Mouse (Mus musculus): ENCODE measurements at regions not wholly inside any gene's neighbourhood (a gene's known extent, or its start where the extent isn't known, plus 50 kb on each side); places are given as distances from the start of the nearest gene placed in this dataset.

GRCm38 (mm10) chr15:67037647-67038046 lies 536.9 kb upstream of the Lrrc6 start:
- Histone ChIP-seq H3K4me2 (replicated peaks; ENCODE audit: low read depth, low read length) (no peak overlapping the region), H3K27me3 (ENCODE audit: control insufficient read depth, insufficient read depth, low read length) (no peaks in the 10 kb centered on the region), H3K36me3 (ENCODE audit: control insufficient read depth, insufficient read depth, low read length) (no peaks in the 10 kb centered on the region), H3K4me3 (ENCODE audit: low read depth, low read length) (no peak overlapping the region), H3K27ac (ENCODE audit: low read length) (no peak overlapping the region), H3K4me1 (ENCODE audit: control insufficient read depth, insufficient read depth, low read length) (peaks cover 9% of the 10 kb centered on the region; the same call in 1 of the 2 replicates), H3K9me3 (ENCODE audit: control insufficient read depth, low read depth, low read length) (no peaks in the 10 kb centered on the region), H3K9ac (replicated peaks; ENCODE audit: low read depth, low read length) (no peak overlapping the region)
- WGBS: 70% methylated on average over 4 of the region's 4 CpGs
- no peak for ATAC-seq (ENCODE audit: insufficient number of reproducible peaks, insufficient read depth, low FRiP score, low read depth)

- Histone ChIP-seq H3K4me3 (ENCODE audit: low read depth, low read length) (no peak overlapping the region), H3K27me3 (ENCODE audit: control insufficient read depth, insufficient read depth, low read length) (no peaks in the 10 kb centered on the region), H3K4me1 (ENCODE audit: control insufficient read depth, insufficient read depth, low read length) (peaks cover 9% of the 10 kb centered on the region; the same call in 1 of the 2 replicates), H3K27ac (ENCODE audit: low read length) (no peak overlapping the region), H3K9me3 (ENCODE audit: control insufficient read depth, low read depth, low read length) (no peaks in the 10 kb centered on the region), H3K4me2 (replicated peaks; ENCODE audit: low read depth, low read length) (no peak overlapping the region), H3K36me3 (ENCODE audit: control insufficient read depth, insufficient read depth, low read length) (no peaks in the 10 kb centered on the region), H3K9ac (replicated peaks; ENCODE audit: low read depth, low read length) (no peak overlapping the region)
- ATAC-seq (ENCODE audit: insufficient number of reproducible peaks, insufficient read depth, low FRiP score, low read depth): no peak
- WGBS: 51% methylated on average over 2 of the region's 2 CpGs
Measured at GRCm38 (mm10) chr15:67036341-67036740, 535.6 kb upstream of the Lrrc6 start.

GRCm38 (mm10) chr15:67033936-67034335 lies 533.2 kb upstream of the Lrrc6 start:
- WGBS: 74% methylated on average over 2 of the region's 2 CpGs
- ATAC-seq (ENCODE audit: insufficient number of reproducible peaks, insufficient read depth, low FRiP score, low read depth): no peak
- no peak overlapping the region for H3K4me2 ChIP-seq (replicated peaks; ENCODE audit: low read depth, low read length)

GRCm38 (mm10) chr15:67031866-67032526 lies 531.3 kb upstream of the Lrrc6 start:
- Histone ChIP-seq H3K4me2 (replicated peaks; ENCODE audit: low read depth, low read length) (no peak overlapping the region), H3K4me1 (ENCODE audit: control insufficient read depth, insufficient read depth, low read length) (no peaks in the 10 kb centered on the region), H3K9ac (replicated peaks; ENCODE audit: low read depth, low read length) (no peak overlapping the region), H3K9me3 (ENCODE audit: control insufficient read depth, low read depth, low read length) (no peaks in the 10 kb centered on the region), H3K4me3 (ENCODE audit: low read depth, low read length) (no peak overlapping the region), H3K27ac (ENCODE audit: low read length) (no peak overlapping the region), H3K36me3 (ENCODE audit: control insufficient read depth, insufficient read depth, low read length) (no peaks in the 10 kb centered on the region), H3K27me3 (ENCODE audit: control insufficient read depth, insufficient read depth, low read length) (no peaks in the 10 kb centered on the region)
- no peak for ATAC-seq (ENCODE audit: insufficient number of reproducible peaks, insufficient read depth, low FRiP score, low read depth)
- WGBS: 82% methylated on average over 11 of the region's 11 CpGs

More at GRCm38 (mm10) chr15:67033936-67034335, 533.2 kb upstream of the Lrrc6 start:
- no peaks in the 10 kb centered on the region for H3K9me3 ChIP-seq (ENCODE audit: control insufficient read depth, low read depth, low read length)
- H3K9ac ChIP-seq (replicated peaks; ENCODE audit: low read depth, low read length): no peak overlapping the region
- no peaks in the 10 kb centered on the region for H3K27me3 ChIP-seq (ENCODE audit: control insufficient read depth, insufficient read depth, low read length)
- peaks cover 2% of the 10 kb centered on the region; the same call in 1 of the 2 replicates for H3K4me1 ChIP-seq (ENCODE audit: control insufficient read depth, insufficient read depth, low read length)
- no peak overlapping the region for H3K4me3 ChIP-seq (ENCODE audit: low read depth, low read length)
- H3K36me3 ChIP-seq (ENCODE audit: control insufficient read depth, insufficient read depth, low read length): no peaks in the 10 kb centered on the region
- H3K27ac ChIP-seq (ENCODE audit: low read length): no peak overlapping the region

GRCm38 (mm10) chr15:67030975-67031374 lies 530.3 kb upstream of the Lrrc6 start:
- no peaks in the 10 kb centered on the region for H3K9me3 ChIP-seq (ENCODE audit: control insufficient read depth, low read depth, low read length)
- ATAC-seq (ENCODE audit: insufficient number of reproducible peaks, insufficient read depth, low FRiP score, low read depth): no peak
- H3K4me1 ChIP-seq (ENCODE audit: control insufficient read depth, insufficient read depth, low read length): no peaks in the 10 kb centered on the region
- H3K27ac ChIP-seq (ENCODE audit: low read length): no peak overlapping the region
- H3K4me2 ChIP-seq (replicated peaks; ENCODE audit: low read depth, low read length): no peak overlapping the region
- H3K9ac ChIP-seq (replicated peaks; ENCODE audit: low read depth, low read length): no peak overlapping the region
- no peak overlapping the region for H3K4me3 ChIP-seq (ENCODE audit: low read depth, low read length)
- no peaks in the 10 kb centered on the region for H3K36me3 ChIP-seq (ENCODE audit: control insufficient read depth, insufficient read depth, low read length)
- H3K27me3 ChIP-seq (ENCODE audit: control insufficient read depth, insufficient read depth, low read length): no peaks in the 10 kb centered on the region
- 68% methylated on average over 1 of the region's 1 CpGs for WGBS

GRCm38 (mm10) chr15:67028161-67028560 lies 527.5 kb upstream of the Lrrc6 start:
- H3K27me3 ChIP-seq (ENCODE audit: control insufficient read depth, insufficient read depth, low read length): no peaks in the 10 kb centered on the region
- no peak overlapping the region for H3K4me3 ChIP-seq (ENCODE audit: low read depth, low read length)
- WGBS: 71% methylated on average over 1 of the region's 1 CpGs
- no peaks in the 10 kb centered on the region for H3K4me1 ChIP-seq (ENCODE audit: control insufficient read depth, insufficient read depth, low read length)
- H3K27ac ChIP-seq (ENCODE audit: low read length): no peak overlapping the region
- H3K4me2 ChIP-seq (replicated peaks; ENCODE audit: low read depth, low read length): no peak overlapping the region
- no peaks in the 10 kb centered on the region for H3K36me3 ChIP-seq (ENCODE audit: control insufficient read depth, insufficient read depth, low read length)
- ATAC-seq (ENCODE audit: insufficient number of reproducible peaks, insufficient read depth, low FRiP score, low read depth): no peak
- no peak overlapping the region for H3K9ac ChIP-seq (replicated peaks; ENCODE audit: low read depth, low read length)
- no peaks in the 10 kb centered on the region for H3K9me3 ChIP-seq (ENCODE audit: control insufficient read depth, low read depth, low read length)

- Histone ChIP-seq H3K4me3 (ENCODE audit: low read depth, low read length) (no peak overlapping the region), H3K4me2 (replicated peaks; ENCODE audit: low read depth, low read length) (no peak overlapping the region), H3K27ac (ENCODE audit: low read length) (no peak overlapping the region), H3K4me1 (ENCODE audit: control insufficient read depth, insufficient read depth, low read length) (no peaks in the 10 kb centered on the region), H3K36me3 (ENCODE audit: control insufficient read depth, insufficient read depth, low read length) (no peaks in the 10 kb centered on the region), H3K27me3 (ENCODE audit: control insufficient read depth, insufficient read depth, low read length) (no peaks in the 10 kb centered on the region), H3K9me3 (ENCODE audit: control insufficient read depth, low read depth, low read length) (no peaks in the 10 kb centered on the region), H3K9ac (replicated peaks; ENCODE audit: low read depth, low read length) (no peak overlapping the region)
- WGBS: 81% methylated on average over 2 of the region's 2 CpGs
- ATAC-seq (ENCODE audit: insufficient number of reproducible peaks, insufficient read depth, low FRiP score, low read depth): no peak
Measured at GRCm38 (mm10) chr15:67027751-67028150, 527.0 kb upstream of the Lrrc6 start.

GRCm38 (mm10) chr15:67025746-67026145 lies 525.0 kb upstream of the Lrrc6 start:
- Histone ChIP-seq H3K9me3 (ENCODE audit: control insufficient read depth, low read depth, low read length) (no peaks in the 10 kb centered on the region), H3K4me3 (ENCODE audit: low read depth, low read length) (no peak overlapping the region), H3K27me3 (ENCODE audit: control insufficient read depth, insufficient read depth, low read length) (no peaks in the 10 kb centered on the region), H3K36me3 (ENCODE audit: control insufficient read depth, insufficient read depth, low read length) (no peaks in the 10 kb centered on the region), H3K4me1 (ENCODE audit: control insufficient read depth, insufficient read depth, low read length) (no peaks in the 10 kb centered on the region), H3K4me2 (replicated peaks; ENCODE audit: low read depth, low read length) (no peak overlapping the region), H3K9ac (replicated peaks; ENCODE audit: low read depth, low read length) (no peak overlapping the region), H3K27ac (ENCODE audit: low read length) (no peak overlapping the region)
- ATAC-seq (ENCODE audit: insufficient number of reproducible peaks, insufficient read depth, low FRiP score, low read depth): no peak
- 84% methylated on average over 4 of the region's 4 CpGs for WGBS

- 53% methylated on average over 2 of the region's 2 CpGs for WGBS
Measured at GRCm38 (mm10) chr15:67024386-67024785, 523.7 kb upstream of the Lrrc6 start.

More at GRCm38 (mm10) chr15:67024386-67024785, 523.7 kb upstream of the Lrrc6 start:
- ATAC-seq (ENCODE audit: insufficient number of reproducible peaks, insufficient read depth, low FRiP score, low read depth): no peak
- H3K36me3 ChIP-seq (ENCODE audit: control insufficient read depth, insufficient read depth, low read length): no peaks in the 10 kb centered on the region
- H3K9ac ChIP-seq (replicated peaks; ENCODE audit: low read depth, low read length): no peak overlapping the region
- no peak overlapping the region for H3K4me3 ChIP-seq (ENCODE audit: low read depth, low read length)
- no peak overlapping the region for H3K27ac ChIP-seq (ENCODE audit: low read length)
- H3K4me1 ChIP-seq (ENCODE audit: control insufficient read depth, insufficient read depth, low read length): peaks cover under 1% of the 10 kb centered on the region; the same call in 1 of the 2 replicates
- no peaks in the 10 kb centered on the region for H3K9me3 ChIP-seq (ENCODE audit: control insufficient read depth, low read depth, low read length)
- no peak overlapping the region for H3K4me2 ChIP-seq (replicated peaks; ENCODE audit: low read depth, low read length)
- no peaks in the 10 kb centered on the region for H3K27me3 ChIP-seq (ENCODE audit: control insufficient read depth, insufficient read depth, low read length)
